Mouse (Mus musculus) c-Kit-positive CD71-negative TER-119-negative erythroid progenitor cells, embryonic 14.5 days (primary cell): ENCODE results near the gene Dok7.

Source experiments
- DNase-seq: peaks from one replicate; pipeline ENCODE4 v3.0.0-alpha.2; 2013; ENCODE audit warnings: low read depth

Dok7 gene

GRCm38 (mm10) chr5:35056604-35057432 is at the start of gene Dok7:
Gene Dok7 (plus strand): TSS chr5:35056766.
- DNase-seq: no peak

- DNase-seq: no peak
These were observed 47.4 kb upstream of the Dok7 start for GRCm38 (mm10) chr5:35009163-35009562.

GRCm38 (mm10) chr5:35010656-35011055 is 45.9 kb upstream of the Dok7 start:
- no peak for DNase-seq

- no peak for DNase-seq
These were observed 45.2 kb upstream of the Dok7 start for GRCm38 (mm10) chr5:35011156-35011923.

- no peak for DNase-seq
These were observed 42.5 kb upstream of the Dok7 start for GRCm38 (mm10) chr5:35014036-35014435.

- DNase-seq: no peak
These were observed 36.8 kb upstream of the Dok7 start for GRCm38 (mm10) chr5:35019673-35020300.

GRCm38 (mm10) chr5:35020410-35021241 is 35.9 kb upstream of the Dok7 start:
- no peak for DNase-seq

GRCm38 (mm10) chr5:35024975-35025374 is 31.6 kb upstream of the Dok7 start:
- DNase-seq: no peak

- no peak for DNase-seq
These were observed 27.3 kb upstream of the Dok7 start for GRCm38 (mm10) chr5:35029303-35029702.

- DNase-seq: no peak
These were observed 26.8 kb upstream of the Dok7 start for GRCm38 (mm10) chr5:35029755-35030154.

GRCm38 (mm10) chr5:35033068-35033467 is 23.5 kb upstream of the Dok7 start:
- no peak for DNase-seq

- no peak for DNase-seq
These were observed 22.9 kb upstream of the Dok7 start for GRCm38 (mm10) chr5:35033619-35034018.

GRCm38 (mm10) chr5:35035141-35035540 is 21.4 kb upstream of the Dok7 start:
- DNase-seq: no peak

- peak; percentile 67 for DNase-seq
These were observed 20.8 kb upstream of the Dok7 start for GRCm38 (mm10) chr5:35035795-35036194.

- no peak for DNase-seq
These were observed 19.1 kb upstream of the Dok7 start for GRCm38 (mm10) chr5:35037438-35037837.

- DNase-seq: no peak
These were observed 15.2 kb upstream of the Dok7 start, which contains the start of gene Hgfac for GRCm38 (mm10) chr5:35041268-35041829. Gene Hgfac (plus strand): TSS chr5:35041509.

- no peak for DNase-seq
These were observed 14.0 kb upstream of the Dok7 start for GRCm38 (mm10) chr5:35042431-35043109.

GRCm38 (mm10) chr5:35043110-35043451 is 13.5 kb upstream of the Dok7 start:
- DNase-seq: peak; percentile 80

GRCm38 (mm10) chr5:35050541-35050940 is 6.0 kb upstream of the Dok7 start:
- no peak for DNase-seq

- no peak for DNase-seq
These were observed 1.9 kb upstream of the Dok7 start for GRCm38 (mm10) chr5:35054628-35055027.

- no peak for DNase-seq
These were observed 1.5 kb upstream of the Dok7 start for GRCm38 (mm10) chr5:35055076-35055475.
